ENCODE assay signal across 10 mouse cellular contexts in genomic region chr16:90176472-90176871, GRCm38 (mm10). TPM values are rescaled to one million over a fixed set of nuclear protein-coding genes. Genes with fewer than 3 reads are reported as not detected.
DNase-seq lines count a peak whose midpoint lies in the region; ATAC-seq and TF ChIP-seq lines count a peak whose summit lies in the region.
"Had no signal": no experiment of that assay in that cellular context is flagged by ENCODE, and none has a peak within 500 bp of the region (broad histone marks: within the 10 kb centered on the region; RNA-seq: fewer than 3 reads in every experiment).

No protein-coding gene starts in this region.

- H3K4me2 ChIP-seq in heart, embryonic 13.5 days = peak overlapping the region; percentile 24; the same call in 1 of the 2 replicates
- H3K4me2 ChIP-seq in midbrain, embryonic 13.5 days (replicated peaks) = 0 out of 2 replicates have a peak overlapping the region, but pooled peaks have one; percentile 12

- no peaks in the 10 kb centered on the region for H3K36me3 ChIP-seq in heart, embryonic 13.5 days
- no peaks in the 10 kb centered on the region for H3K36me3 ChIP-seq in midbrain, embryonic 13.5 days
- no peaks in the 10 kb centered on the region for H3K36me3 ChIP-seq in kidney, adult 2 months (ENCODE audit: control insufficient read depth, insufficient read depth, low read length)

- no peak for TF ChIP-seq CTCF in kidney, adult 2 months (conservative IDR thresholded peaks at IDR 0.05; ENCODE audit: insufficient read depth, insufficient read length, low read depth, low read length)

- no peak for ATAC-seq in heart, embryonic 13.5 days (ENCODE audit: extremely low read depth, insufficient number of reproducible peaks, low FRiP score, low TSS enrichment)
- peak; percentile 61 for ATAC-seq in midbrain, embryonic 13.5 days

- H3K4me3 ChIP-seq in heart, embryonic 13.5 days = no peak overlapping the region
- H3K4me3 ChIP-seq in midbrain, embryonic 13.5 days (replicated peaks) = no peak overlapping the region
- H3K4me3 ChIP-seq in kidney, adult 2 months (ENCODE audit: insufficient read depth, low read depth, low read length) = no peak overlapping the region
- H3K4me3 ChIP-seq: erythroblast, embryonic 14.5 days had no signal

- intact Hi-C loops in heart, postnatal 10 days (cut with DNase I) = no loop called here

- H3K9ac ChIP-seq in heart, embryonic 13.5 days = no peak overlapping the region
- no peak overlapping the region for H3K9ac ChIP-seq in midbrain, embryonic 13.5 days (replicated peaks)

- no peak overlapping the region for H3K27ac ChIP-seq in heart, embryonic 13.5 days (replicated peaks)
- H3K27ac ChIP-seq in midbrain, embryonic 13.5 days = 0 out of 2 replicates have a peak overlapping the region, but pooled peaks have one; percentile 25
- H3K27ac ChIP-seq in kidney, adult 2 months (ENCODE audit: insufficient read depth, low read depth, low read length) = no peak overlapping the region

- WGBS in heart, embryonic 13.5 days = 47% methylated on average over 10 of the region's 10 CpGs
- WGBS in midbrain, embryonic 13.5 days = 15% methylated on average over 10 of the region's 10 CpGs
- WGBS in kidney, adult 2 months = 71% methylated on average over 10 of the region's 10 CpGs

- H3K27me3 ChIP-seq in heart, embryonic 13.5 days (replicated peaks) = no peaks in the 10 kb centered on the region
- no peaks in the 10 kb centered on the region for H3K27me3 ChIP-seq in midbrain, embryonic 13.5 days
- no peaks in the 10 kb centered on the region for H3K27me3 ChIP-seq in kidney, adult 2 months (replicated peaks; ENCODE audit: control insufficient read depth, insufficient read depth, low read length)

- peaks cover 11% of the 10 kb centered on the region; the same call in 1 of the 2 replicates for H3K4me1 ChIP-seq in heart, embryonic 13.5 days
- H3K4me1 ChIP-seq in midbrain, embryonic 13.5 days (replicated peaks) = peaks cover 12% of the 10 kb centered on the region
- no peaks in the 10 kb centered on the region for H3K4me1 ChIP-seq in kidney, adult 2 months (ENCODE audit: control insufficient read depth, insufficient read depth, low read length)

- no peak for DNase-seq in heart, postnatal 10 days
- peak; percentile 82 for DNase-seq in R1 (ENCODE audit: low read depth, low spot score)
- DNase-seq in frontal cortex, postnatal 36 days (ENCODE audit: low spot score in 2 of 2) = peak; percentile 46 to 53
- no peak for DNase-seq in yolk sac, embryonic 10.5 days (ENCODE audit: low spot score)
- DNase-seq in kidney, adult 2 months = no peak
- no peak for DNase-seq in thymus, postnatal 25 days
- DNase-seq: adrenal gland, postnatal 14 days had no signal

- no peaks in the 10 kb centered on the region for H3K9me3 ChIP-seq in heart, embryonic 13.5 days
- H3K9me3 ChIP-seq in midbrain, embryonic 13.5 days = no peaks in the 10 kb centered on the region

- TF ChIP-seq POLR2A in kidney, adult 2 months (IDR thresholded peaks at IDR 0.05; ENCODE audit: low read depth, low read length) = no peak

RNA-seq across cellular contexts. Expression of gene Tiam1, which starts 32.9 kb away (rescaled TPM):
- polyA plus RNA-seq in heart, embryonic 13.5 days (2015; fragmentation: Nextera tagmentation; extraction: Ambion mirVana) = 8.8 and 10.7 TPM in 2 replicates
- 10 to 100 TPM; 11.4 to 12.0 TPM for total RNA-seq in heart, postnatal 10 days (2021)
- 26.5 and 30.4 TPM in 2 replicates for polyA plus RNA-seq in midbrain, embryonic 13.5 days (2015; fragmentation: Nextera tagmentation; extraction: Ambion mirVana)
- polyA plus RNA-seq in kidney, adult 2 months (2012; rRNA removed) = 2.6 and 4.0 TPM in 2 replicates

RNA-seq across cellular contexts. Expression of gene Sod1, which starts 44.1 kb away (rescaled TPM):
- polyA plus RNA-seq in heart, embryonic 13.5 days (2015; fragmentation: Nextera tagmentation; extraction: Ambion mirVana) = 927 and 1,079 TPM in 2 replicates
- total RNA-seq in heart, postnatal 10 days (2021) = 100 to 1,000 TPM; 520 to 541 TPM
- 826 and 844 TPM in 2 replicates for polyA plus RNA-seq in midbrain, embryonic 13.5 days (2015; fragmentation: Nextera tagmentation; extraction: Ambion mirVana)
- 965 and 1,226 TPM in 2 replicates for polyA plus RNA-seq in kidney, adult 2 months (2012; rRNA removed)

Comparison
In these comparisons a context has a peak if more than half of its experiments do, and no peak if none do; other contexts are left out.
1. DNase-seq: peak in R1 (single experiment) and frontal cortex, postnatal 36 days (2 of 2); none in heart, postnatal 10 days (0 of 2), yolk sac, embryonic 10.5 days (single experiment), kidney, adult 2 months (single experiment) and thymus, postnatal 25 days (single experiment).